Mouse (Mus musculus) cerebellum, adult 9-10 months (tissue): Measurements from ENCODE around the gene Man2c1.
A peak's percentile ranks its signal among the peaks of the same experiment; 100 is the strongest.

ENCODE experiments used
- DNase-seq: peaks from one replicate; pipeline ENCODE4 v3.0.0; 2022

The Man2c1 gene

GRCm38 (mm10) chr9:57130577-57131433 lies at the start of gene Man2c1:
Gene Man2c1, plus strand, starts transcription at chr9:57130690.
- peak; percentile 95 for DNase-seq

DNA sequence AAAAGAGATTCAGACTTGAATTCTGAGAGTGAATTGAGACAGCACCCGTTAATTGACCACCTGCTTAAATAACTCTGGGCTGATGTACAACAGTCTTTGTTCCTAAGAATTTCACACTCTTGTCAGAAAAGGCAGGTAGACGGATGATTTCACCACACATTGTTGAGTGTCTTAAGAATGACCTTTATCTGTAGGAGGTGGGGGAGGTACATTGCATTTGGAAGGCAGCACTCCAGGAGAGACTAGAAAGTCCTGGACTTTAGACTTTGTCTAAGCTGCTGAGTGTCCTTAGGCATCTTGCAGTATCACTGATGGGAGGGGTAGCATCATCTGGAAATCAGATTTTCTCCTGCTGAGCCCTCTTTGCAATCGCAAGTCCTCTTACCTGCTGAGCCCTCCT lies 48.3 kb upstream of the Man2c1 start:
- no peak for DNase-seq

GRCm38 (mm10) chr9:57117261-57117755 lies 13.2 kb upstream of the Man2c1 start:
- DNase-seq, result no peak

DNA sequence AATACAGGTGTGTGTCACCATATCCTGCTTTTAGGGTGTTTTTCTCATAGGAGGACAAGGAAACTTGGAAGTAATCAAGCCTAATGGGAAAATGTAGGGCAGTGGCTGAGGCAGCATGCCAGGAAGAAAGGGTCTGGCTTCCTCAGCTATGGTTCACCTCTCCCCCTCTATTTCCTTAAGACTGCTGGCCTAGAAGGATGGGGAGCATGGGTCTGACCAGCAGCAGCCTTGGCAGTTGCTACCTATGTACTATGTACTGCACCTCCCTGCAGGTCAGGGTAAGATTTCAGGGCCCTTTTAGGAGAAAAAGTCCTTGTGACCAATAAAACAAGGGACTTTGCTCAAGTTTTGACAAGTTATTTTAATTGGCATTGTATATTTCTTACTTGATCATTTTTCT lies 849 bp upstream of the Man2c1 start:
- DNase-seq, result no peak

- no peak for DNase-seq
Measured at GRCm38 (mm10) chr9:57137246-57137645, 6.8 kb downstream of the Man2c1 start.

GRCm38 (mm10) chr9:57137777-57138176 lies 7.3 kb downstream of the Man2c1 start:
- DNase-seq, result no peak

DNA sequence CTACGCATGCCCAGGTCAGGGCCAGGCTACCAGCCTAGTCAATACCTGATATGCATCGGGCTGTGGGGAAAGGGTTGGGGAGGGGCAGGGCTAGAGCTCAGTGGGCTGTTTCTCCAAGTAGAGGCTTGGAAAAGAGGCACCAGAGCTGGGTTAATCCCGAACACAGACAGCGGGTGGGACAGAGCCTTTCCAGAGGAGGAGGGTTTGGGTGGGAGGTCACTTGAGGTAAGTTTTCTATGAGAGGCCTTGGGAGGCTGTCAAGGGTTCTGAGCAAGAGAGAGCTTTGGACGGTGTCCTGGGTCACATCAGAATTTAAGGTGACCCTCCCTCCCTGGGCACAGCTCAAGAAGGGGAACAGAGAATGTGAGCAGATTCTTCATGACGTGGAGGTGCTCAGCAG lies 8.0 kb downstream of the Man2c1 start:
- no peak for DNase-seq

DNA sequence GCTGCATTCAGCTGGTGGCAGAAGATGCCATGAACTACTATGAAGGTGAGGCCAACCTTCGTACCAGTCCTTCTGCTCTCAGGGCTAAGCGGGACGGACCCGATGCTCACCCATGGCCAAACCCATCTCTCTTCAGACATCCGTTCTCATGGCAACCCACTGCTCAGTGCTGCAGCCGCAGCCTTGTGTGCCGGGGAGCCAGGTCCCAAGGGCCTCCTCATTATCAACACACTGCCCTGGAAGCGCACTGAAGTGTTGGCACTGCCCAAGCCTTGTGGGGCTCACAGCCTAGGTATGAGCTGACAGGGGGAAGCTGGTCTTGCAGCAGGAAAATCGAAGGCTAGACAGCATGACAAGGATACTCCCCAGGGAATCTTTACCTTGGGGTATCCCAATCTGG lies 8.6 kb downstream of the Man2c1 start:
- no peak for DNase-seq

GRCm38 (mm10) chr9:57139571-57139970 lies 9.1 kb downstream of the Man2c1 start:
- DNase-seq, result no peak

DNA sequence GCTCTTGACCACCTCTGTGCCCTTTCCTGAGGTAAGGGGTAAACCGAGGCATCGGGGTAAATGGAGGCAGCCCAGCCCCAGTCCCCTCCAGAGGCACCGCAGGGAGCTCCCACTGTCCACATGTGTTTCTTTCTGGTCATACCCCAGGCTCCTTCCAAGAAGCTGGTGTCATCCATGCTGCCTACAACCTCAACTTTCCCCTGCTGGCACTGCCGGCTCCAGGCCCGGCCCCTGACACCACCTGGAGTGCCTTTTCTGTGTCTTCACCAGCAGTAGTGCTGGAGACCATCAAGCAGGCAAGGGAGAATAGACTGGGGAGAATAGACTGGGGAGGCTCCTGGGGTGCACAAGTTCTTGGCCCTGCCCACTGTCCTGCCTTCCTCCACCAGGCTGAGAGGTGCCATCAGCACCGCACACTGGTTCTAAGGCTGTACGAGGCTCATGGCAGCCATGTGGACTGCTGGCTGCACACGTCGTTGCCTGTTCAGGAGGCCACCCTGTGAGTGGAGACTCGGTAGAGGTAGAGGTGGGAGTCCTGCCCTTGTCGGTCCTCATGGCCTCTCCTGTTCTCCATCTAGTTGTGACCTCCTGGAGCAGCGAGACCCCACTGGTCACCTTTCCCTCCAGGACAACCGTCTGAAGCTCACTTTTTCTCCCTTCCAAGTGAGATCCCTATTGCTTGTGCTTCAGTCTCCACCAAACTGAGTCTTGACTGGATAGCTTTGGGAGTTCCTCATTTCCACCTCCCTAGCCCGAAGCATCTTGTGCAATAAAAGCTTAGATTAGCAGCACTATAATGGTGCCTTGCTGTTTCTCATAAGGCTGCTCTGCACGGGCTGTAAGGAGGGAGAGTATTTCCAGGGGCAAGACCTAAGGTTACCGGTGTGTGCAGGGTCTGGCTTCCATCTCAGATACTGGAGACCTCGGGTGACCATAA lies 11.2 kb downstream of the Man2c1 start:
- peak; percentile 10 for DNase-seq

GRCm38 (mm10) chr9:57143212-57143611 lies 12.7 kb downstream of the Man2c1 start:
- peak; percentile 20 for DNase-seq

DNA sequence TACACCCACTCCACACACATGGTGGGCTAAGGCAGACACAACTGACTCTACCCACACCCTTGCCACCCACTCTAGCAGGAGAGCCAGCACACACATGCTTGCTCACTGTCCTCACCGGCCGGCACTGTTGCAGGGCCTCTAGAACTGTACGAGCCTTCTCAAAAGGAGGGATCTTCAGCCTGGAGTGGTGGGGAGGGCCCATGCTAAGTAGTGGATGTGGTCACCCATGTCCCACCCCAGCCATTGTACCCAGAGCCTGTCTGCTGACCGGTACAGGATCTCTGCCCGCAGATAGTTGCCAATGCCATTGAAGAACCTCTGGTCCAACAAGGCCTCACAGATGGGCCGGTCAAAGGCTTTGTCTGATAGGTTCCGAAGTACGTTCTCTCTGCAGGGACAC lies 14.3 kb downstream of the Man2c1 start:
- peak; percentile 17 for DNase-seq

GRCm38 (mm10) chr9:57146451-57147066 lies 16.1 kb downstream of the Man2c1 start:
- peak; percentile 47 for DNase-seq

DNA sequence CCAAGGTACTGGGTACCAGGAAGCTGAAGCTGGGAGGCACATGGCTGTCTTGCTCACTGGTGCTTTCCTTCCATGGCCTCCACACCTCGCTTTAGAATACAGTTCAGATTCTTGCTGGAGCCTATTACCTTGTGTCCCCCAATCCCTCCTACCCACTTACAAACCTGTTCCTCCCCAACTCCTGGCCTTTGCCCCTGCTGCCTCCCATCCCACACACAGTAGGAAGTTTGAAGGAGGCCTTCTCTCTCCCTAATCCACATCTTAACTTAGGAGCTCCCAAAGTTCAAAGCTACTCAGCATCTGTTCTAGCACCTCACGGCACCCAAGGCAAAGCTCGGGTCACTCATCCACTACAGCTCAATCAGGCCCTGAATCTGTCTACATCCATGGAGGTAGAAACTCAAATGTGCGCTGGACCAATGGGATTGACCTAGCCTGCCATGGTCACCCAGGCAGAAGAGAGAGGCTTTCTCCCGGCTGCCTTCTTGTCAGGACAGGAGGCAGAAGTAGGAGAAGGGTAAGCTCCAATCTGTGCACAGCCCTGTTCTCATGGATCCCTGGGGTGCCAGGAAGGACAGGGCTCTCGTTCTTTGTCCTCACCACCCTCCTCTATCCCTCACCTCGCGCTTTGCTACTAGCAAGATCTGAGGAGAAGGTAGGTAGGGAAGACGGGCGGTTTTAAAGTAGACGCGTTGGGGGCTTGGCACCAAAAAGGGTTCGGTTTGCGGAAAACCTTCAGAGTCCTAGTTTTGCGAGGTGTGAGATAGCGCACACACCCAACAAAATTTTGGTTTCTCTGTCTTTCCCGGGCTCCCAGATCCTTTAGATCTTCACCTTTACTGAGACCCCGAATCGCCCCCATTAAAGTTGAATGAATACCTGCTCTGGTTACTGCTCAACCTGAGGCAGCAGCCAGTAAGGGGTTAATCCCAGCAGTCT lies 17.0 kb downstream of the Man2c1 start:
- DNase-seq, result peak; percentile 62

DNA sequence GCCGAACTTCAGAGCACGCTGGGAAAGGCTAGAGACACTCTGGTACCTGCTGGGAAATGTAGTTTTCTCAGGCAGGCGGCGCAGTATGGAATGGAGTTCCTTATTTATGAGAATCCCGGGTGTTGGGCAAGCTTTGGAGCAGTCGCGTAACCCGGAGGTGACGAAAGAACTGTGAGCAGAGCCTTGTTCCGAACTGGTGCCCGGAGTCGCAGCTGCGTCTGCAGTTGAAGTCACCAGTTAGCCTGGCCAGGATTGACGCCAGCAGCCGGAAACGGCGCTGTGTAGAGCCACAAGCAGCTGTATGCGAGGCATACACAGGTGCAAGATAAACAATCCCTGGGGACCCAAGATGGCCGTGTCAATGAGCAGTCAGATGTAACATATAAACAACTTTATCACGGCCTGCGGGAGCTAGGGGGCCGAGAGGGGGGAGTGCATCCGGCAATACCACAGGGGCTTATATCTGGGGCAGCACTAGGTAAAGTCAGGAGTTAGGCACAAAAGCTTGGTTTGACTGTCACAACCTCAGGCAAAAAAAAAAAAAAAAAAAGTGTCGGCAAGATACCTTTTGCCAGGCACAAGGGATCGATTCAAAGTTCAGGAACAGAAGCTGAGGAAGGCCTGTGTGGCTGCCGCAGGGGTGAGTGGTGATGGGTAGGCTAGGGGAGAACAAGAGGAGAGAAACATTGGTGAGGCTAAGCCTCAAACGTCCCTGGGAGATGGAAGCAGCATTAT lies 17.8 kb downstream of the Man2c1 start, which contains the start of gene Neil1:
Gene Neil1, minus strand, starts transcription at position 162 of the 735 bp plus-strand sequence.
- peak; percentile 94 for DNase-seq

DNA sequence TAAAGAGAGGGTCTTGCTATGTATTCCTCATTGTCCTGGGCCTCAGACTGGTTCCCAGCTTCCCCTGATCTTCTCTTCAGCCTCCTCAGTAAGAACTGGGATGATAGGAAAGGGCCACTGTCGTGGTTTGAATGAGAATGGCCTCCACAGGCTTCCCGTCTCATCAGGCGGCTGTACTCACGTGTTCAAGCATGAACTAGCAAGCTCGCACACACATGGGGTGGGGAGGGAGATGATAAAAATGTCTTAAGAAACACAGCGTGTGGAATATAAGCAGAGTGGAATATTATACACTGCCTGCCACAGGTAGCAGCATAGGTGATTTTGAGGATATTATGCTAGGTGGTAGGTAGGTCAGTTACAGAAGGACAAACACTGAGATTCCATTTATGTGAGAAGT lies 18.5 kb downstream of the Man2c1 start:
- peak; percentile 32 for DNase-seq

GRCm38 (mm10) chr9:57150192-57150591 lies 19.7 kb downstream of the Man2c1 start:
- peak; percentile 20 for DNase-seq

- DNase-seq, result peak; percentile 2
Measured at GRCm38 (mm10) chr9:57152331-57152730, 21.8 kb downstream of the Man2c1 start.

DNA sequence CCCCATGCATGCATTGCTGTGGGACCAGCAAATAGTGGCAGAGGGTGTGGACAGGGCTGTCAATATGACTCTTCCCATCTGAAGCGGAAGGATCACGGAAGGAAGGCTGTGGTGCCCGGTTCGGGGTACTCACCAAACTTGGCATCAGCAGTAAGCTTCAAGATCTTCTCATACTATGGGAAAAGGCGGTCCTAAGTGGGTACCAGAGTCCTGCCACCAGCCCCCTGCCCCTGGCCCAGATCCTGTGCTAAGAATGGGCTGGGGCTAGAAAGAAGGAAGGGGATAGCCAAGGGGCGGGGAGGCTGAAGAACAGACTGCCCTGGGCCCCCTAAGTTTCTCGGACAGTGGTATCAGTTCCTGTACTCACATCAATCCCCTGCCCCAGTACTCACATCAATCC lies 25.9 kb downstream of the Man2c1 start:
- DNase-seq, result no peak

DNA sequence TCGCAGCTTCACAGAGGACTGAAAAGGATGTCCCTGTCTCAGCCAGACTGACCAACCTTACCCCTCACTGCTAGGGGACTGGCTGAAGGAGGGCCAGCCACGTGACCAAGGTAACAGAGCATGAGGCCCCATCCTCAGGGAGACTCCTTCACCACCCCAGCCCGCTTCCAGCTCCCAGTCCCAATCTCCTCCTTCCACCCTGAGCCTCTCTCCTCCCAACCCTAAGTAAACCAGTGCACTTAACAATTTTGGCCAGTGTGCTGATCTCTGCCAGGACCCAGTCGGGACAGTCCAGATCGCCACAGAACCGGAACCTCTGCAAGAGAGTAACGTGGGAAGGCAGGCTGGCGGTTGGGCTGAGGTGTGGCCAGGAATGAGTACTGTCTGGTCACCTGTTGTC lies 26.3 kb downstream of the Man2c1 start:
- DNase-seq, result peak; percentile 21

DNA sequence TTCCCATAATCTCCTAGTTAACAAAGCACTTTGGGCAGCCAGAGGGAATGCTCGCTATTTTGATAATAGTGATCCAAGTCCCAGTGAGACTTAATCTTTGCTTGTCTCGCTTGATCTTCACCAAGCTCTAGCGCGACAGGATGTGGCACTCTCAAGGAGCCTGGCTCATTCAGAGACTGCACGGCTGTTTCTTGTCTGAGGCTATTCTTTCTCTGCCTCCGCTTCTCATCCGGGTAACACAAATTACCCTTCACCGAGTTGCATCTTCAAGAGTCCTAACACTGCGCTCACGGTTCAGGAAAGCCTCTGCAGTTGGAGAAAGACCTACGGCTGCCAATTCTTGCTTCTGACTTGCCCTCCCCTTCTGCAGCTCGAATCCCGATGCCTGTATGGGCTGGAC lies 27.0 kb downstream of the Man2c1 start:
- DNase-seq, result no peak
